Mouse (Mus musculus) lung, postnatal 14 days (tissue): ENCODE data around the gene Dnah10.

ENCODE experiments used
- DNase-seq: peaks from one replicate; pipeline ENCODE4 v3.0.0; 2021

The Dnah10 gene

GRCm38 (mm10) chr5:124814797-124815196 lies 89.9 kb downstream of the Dnah10 start:
- no peak for DNase-seq

GRCm38 (mm10) chr5:124817050-124817449 lies 92.2 kb downstream of the Dnah10 start:
- no peak for DNase-seq

- DNase-seq, result no peak
Measured at GRCm38 (mm10) chr5:124822128-124822894, 97.4 kb downstream of the Dnah10 start.

- no peak for DNase-seq
Measured at GRCm38 (mm10) chr5:124830331-124830730, 105.4 kb downstream of the Dnah10 start.

GRCm38 (mm10) chr5:124835218-124835617 lies 110.3 kb downstream of the Dnah10 start:
- no peak for DNase-seq

GRCm38 (mm10) chr5:124836075-124836474 lies 111.2 kb downstream of the Dnah10 start:
- no peak for DNase-seq

- DNase-seq, result no peak
Measured at GRCm38 (mm10) chr5:124836621-124837020, 111.7 kb downstream of the Dnah10 start.

GRCm38 (mm10) chr5:124840202-124840601 lies 115.3 kb downstream of the Dnah10 start:
- DNase-seq, result no peak

- DNase-seq, result no peak
Measured at GRCm38 (mm10) chr5:124840669-124841068, 115.8 kb downstream of the Dnah10 start.

GRCm38 (mm10) chr5:124843386-124843785 lies 118.5 kb downstream of the Dnah10 start:
- no peak for DNase-seq

- DNase-seq, result no peak
Measured at GRCm38 (mm10) chr5:124844929-124845328, 120.0 kb downstream of the Dnah10 start.

- DNase-seq, result no peak
Measured at GRCm38 (mm10) chr5:124847014-124847413, 122.1 kb downstream of the Dnah10 start.

GRCm38 (mm10) chr5:124848994-124849393 lies 124.1 kb downstream of the Dnah10 start:
- DNase-seq, result no peak

GRCm38 (mm10) chr5:124851572-124851971 lies 126.7 kb downstream of the Dnah10 start:
- DNase-seq, result no peak

- no peak for DNase-seq
Measured at GRCm38 (mm10) chr5:124852294-124852693, 127.4 kb downstream of the Dnah10 start.

GRCm38 (mm10) chr5:124853079-124853478 lies 128.2 kb downstream of the Dnah10 start:
- DNase-seq, result no peak

GRCm38 (mm10) chr5:124854202-124854601 lies 129.3 kb downstream of the Dnah10 start:
- DNase-seq, result no peak

GRCm38 (mm10) chr5:124860013-124860412 lies 135.1 kb downstream of the Dnah10 start:
- DNase-seq, result peak; percentile 18

GRCm38 (mm10) chr5:124861463-124861862 lies 136.6 kb downstream of the Dnah10 start:
- DNase-seq, result no peak

- peak; percentile 98 for DNase-seq
Measured at GRCm38 (mm10) chr5:124862013-124862866, 137.4 kb downstream of the Dnah10 start, which contains the start of the genes Ccdc92 and Zfp664. TSS of gene Ccdc92 (minus strand) at chr5:124862424. TSS of gene Zfp664 (plus strand) at chr5:124862691.

- DNase-seq, result peak; percentile 35
Measured at GRCm38 (mm10) chr5:124862871-124863741, 138.2 kb downstream of the Dnah10 start.

GRCm38 (mm10) chr5:124868981-124869380 lies 144.1 kb downstream of the Dnah10 start:
- peak; percentile 74 for DNase-seq

- no peak for DNase-seq
Measured at GRCm38 (mm10) chr5:124872033-124872432, 147.1 kb downstream of the Dnah10 start.
